Mouse (Mus musculus) frontal cortex, postnatal 14 days (tissue): Measurements from ENCODE around the gene Faim.

ENCODE experiments used
- DNase-seq, 2 experiments: peaks; one replicate each; pipeline ENCODE4 v3.0.0; 2022; ENCODE audit warnings: low spot score in 2 of 2

The Faim gene

GRCm38 (mm10) chr9:98974898-98975297 lies 11.3 kb upstream of the Faim start:
- no peak for DNase-seq

GRCm38 (mm10) chr9:98976081-98976480 lies 10.1 kb upstream of the Faim start:
- DNase-seq, result no peak

GRCm38 (mm10) chr9:98976520-98976919 lies 9.7 kb upstream of the Faim start:
- DNase-seq, result no peak

GRCm38 (mm10) chr9:98979431-98980416 lies 6.4 kb upstream of the Faim start:
- peak; percentile 63 to 81 for DNase-seq

- no peak for DNase-seq
These were observed 413 bp downstream of the Faim start for GRCm38 (mm10) chr9:98986476-98987096.

- no peak for DNase-seq
These were observed 958 bp downstream of the Faim start for GRCm38 (mm10) chr9:98987131-98987530.

- DNase-seq, result no peak
These were observed 7.9 kb downstream of the Faim start for GRCm38 (mm10) chr9:98994103-98994502.

GRCm38 (mm10) chr9:98999881-99000339 lies 13.7 kb downstream of the Faim start:
- peak; percentile 11 to 18 for DNase-seq

GRCm38 (mm10) chr9:99001326-99001725 lies 15.2 kb downstream of the Faim start:
- DNase-seq, result no peak

- no peak for DNase-seq
These were observed 23.1 kb downstream of the Faim start for GRCm38 (mm10) chr9:99009069-99009897.

GRCm38 (mm10) chr9:99009898-99010199 lies 23.7 kb downstream of the Faim start:
- no peak for DNase-seq

- no peak for DNase-seq
These were observed 30.1 kb downstream of the Faim start for GRCm38 (mm10) chr9:99016301-99016700.

- no peak for DNase-seq
These were observed 30.6 kb downstream of the Faim start for GRCm38 (mm10) chr9:99016759-99017158.

GRCm38 (mm10) chr9:99017679-99018078 lies 31.5 kb downstream of the Faim start:
- no peak for DNase-seq

GRCm38 (mm10) chr9:99021166-99021565 lies 35.0 kb downstream of the Faim start:
- DNase-seq, result no peak

- no peak for DNase-seq
These were observed 35.6 kb downstream of the Faim start for GRCm38 (mm10) chr9:99021751-99022150.

- DNase-seq, result no peak
These were observed 45.9 kb downstream of the Faim start for GRCm38 (mm10) chr9:99032031-99032430.

GRCm38 (mm10) chr9:99034111-99034510 lies 47.9 kb downstream of the Faim start:
- no peak for DNase-seq

GRCm38 (mm10) chr9:99035575-99035974 lies 49.4 kb downstream of the Faim start, which contains the start of gene Gm1123:
Gm1123 (minus strand) TSS chr9:99035715.
- no peak for DNase-seq

- DNase-seq, result no peak
These were observed 55.8 kb downstream of the Faim start for GRCm38 (mm10) chr9:99041994-99042393.

- no peak for DNase-seq
These were observed 56.5 kb downstream of the Faim start for GRCm38 (mm10) chr9:99042641-99043040.

GRCm38 (mm10) chr9:99044761-99045160 lies 58.6 kb downstream of the Faim start:
- DNase-seq, result no peak
